Mouse (Mus musculus) liver, adult (tissue): ENCODE data around the gene Hist1h2af.
"Not testable (repeated sequence)": the region's sequence is repeated elsewhere in the genome, so short reads cannot be mapped to it uniquely, and the experiment has no call there.

Experiments used
- GATA4 ChIP-seq: IDR thresholded peaks from 2 replicates; pipeline ENCODE4 v1.6.1; 2014; ENCODE audit warnings: mild to moderate bottlenecking, low read length; ENCODE audit not compliant: insufficient replicate concordance

The Hist1h2af gene

GRCm38 (mm10) chr13:23555839-23556416 is 22.2 kb downstream of the Hist1h2af start:
- TF ChIP-seq GATA4, result no peak

- TF ChIP-seq GATA4, result no peak
Measured at GRCm38 (mm10) chr13:23556906-23557305, 23.2 kb downstream of the Hist1h2af start.

- TF ChIP-seq GATA4, result not testable (repeated sequence)
Measured at GRCm38 (mm10) chr13:23561883-23562659, 28.4 kb downstream of the Hist1h2af start, which contains the start of gene Hist1h3e. Hist1h3e (minus strand) TSS chr13:23562369.

- no peak for TF ChIP-seq GATA4
Measured at GRCm38 (mm10) chr13:23562699-23563462, 29.2 kb downstream of the Hist1h2af start.

GRCm38 (mm10) chr13:23564482-23564881 is 30.8 kb downstream of the Hist1h2af start:
- no peak for TF ChIP-seq GATA4

GRCm38 (mm10) chr13:23571022-23571503 is 37.4 kb downstream of the Hist1h2af start, which contains the start of the genes Hist1h2ae and Hist1h2bg:
Hist1h2ae (minus strand) TSS chr13:23571220.
Hist1h2bg (plus strand) TSS chr13:23571396.
- peak; percentile 27; the same call in 1 of the 2 replicates for TF ChIP-seq GATA4

- no peak for TF ChIP-seq GATA4
Measured at GRCm38 (mm10) chr13:23572218-23573033, 38.7 kb downstream of the Hist1h2af start.

GRCm38 (mm10) chr13:23573898-23574524 is 40.3 kb downstream of the Hist1h2af start, which contains the start of the genes Hist1h2bf and Hist1h2ad:
Hist1h2bf (minus strand) TSS chr13:23574196.
Hist1h2ad (plus strand) TSS chr13:23574381.
- TF ChIP-seq GATA4, result not testable (repeated sequence)

GRCm38 (mm10) chr13:23575271-23575851 is 41.7 kb downstream of the Hist1h2af start, which contains the start of gene Hist1h3d:
Hist1h3d (plus strand) TSS chr13:23575763.
- no peak for TF ChIP-seq GATA4

- TF ChIP-seq GATA4, result no peak
Measured at GRCm38 (mm10) chr13:23576351-23576881, 42.7 kb downstream of the Hist1h2af start.

GRCm38 (mm10) chr13:23576906-23577639 is 43.4 kb downstream of the Hist1h2af start:
- no peak for TF ChIP-seq GATA4

- TF ChIP-seq GATA4, result no peak
Measured at GRCm38 (mm10) chr13:23577835-23578234, 44.1 kb downstream of the Hist1h2af start.
